Mouse (Mus musculus): ENCODE results near the gene Gm11541. TPM values are rescaled to one million over a fixed set of nuclear protein-coding genes. Genes with fewer than 3 reads are reported as not detected.
"Not testable (repeated sequence)": the region's sequence is repeated elsewhere in the genome, so short reads cannot be mapped to it uniquely, and the experiment has no call there.

Gm11541 gene
- polyA plus RNA-seq, 1 experiment from 2014 or later, result 1.4 TPM

DNA sequence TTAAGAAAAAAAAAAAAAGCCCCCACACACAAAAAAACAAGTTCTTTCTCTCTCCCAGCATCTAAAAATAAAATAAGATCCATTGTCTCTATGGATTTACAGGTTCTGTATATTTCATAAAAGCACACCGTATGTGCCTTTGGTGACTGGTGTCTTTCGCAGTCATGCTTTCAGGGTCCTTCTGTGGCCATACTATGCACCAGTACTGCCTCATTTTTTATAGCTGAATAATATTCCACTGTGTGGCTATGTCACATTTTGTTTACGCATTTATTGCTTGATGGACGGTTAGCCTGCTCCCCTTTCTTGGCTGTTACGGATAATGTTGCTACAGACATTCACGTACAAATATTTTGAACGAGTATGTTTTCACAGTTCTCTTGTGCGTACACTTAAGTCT, 51.3 kb downstream of the Gm11541 start:
- DNase-seq (ENCODE audit: low spot score) (no peak), ATAC-seq (replicated peaks; ENCODE audit: low FRiP score, low read depth) (no peak)
- no peaks in the 10 kb centered on the region for H3K9me3 ChIP-seq (replicated peaks; ENCODE audit: low read length)
- peak overlapping the region; percentile 73 for H3K4me3 ChIP-seq (replicated peaks; ENCODE audit: low read depth, low read length)
- H3K36me3 ChIP-seq (ENCODE audit: insufficient read depth, low read length), result peaks cover 5% of the 10 kb centered on the region; the same call in 1 of the 2 replicates
- no peak overlapping the region for H3K27ac ChIP-seq
- H3K9ac ChIP-seq (ENCODE audit: low read depth, low read length), result 0 out of 2 replicates have a peak overlapping the region, but pooled peaks have one; percentile 78
- TF ChIP-seq CTCF (IDR thresholded peaks at IDR 0.05; ENCODE audit: low read depth), result no peak
- 0 out of 2 replicates have a peak, but pooled peaks cover 6% of the 10 kb centered on the region for H3K4me1 ChIP-seq (replicated peaks; ENCODE audit: insufficient read depth, low read length)
- no peaks in the 10 kb centered on the region for H3K27me3 ChIP-seq (ENCODE audit: insufficient read depth, low read length)
- H3K4me2 ChIP-seq (ENCODE audit: low read length), result peak overlapping the region; percentile 65
- WGBS, result 46% methylated on average over 8 of the region's 8 CpGs

DNA sequence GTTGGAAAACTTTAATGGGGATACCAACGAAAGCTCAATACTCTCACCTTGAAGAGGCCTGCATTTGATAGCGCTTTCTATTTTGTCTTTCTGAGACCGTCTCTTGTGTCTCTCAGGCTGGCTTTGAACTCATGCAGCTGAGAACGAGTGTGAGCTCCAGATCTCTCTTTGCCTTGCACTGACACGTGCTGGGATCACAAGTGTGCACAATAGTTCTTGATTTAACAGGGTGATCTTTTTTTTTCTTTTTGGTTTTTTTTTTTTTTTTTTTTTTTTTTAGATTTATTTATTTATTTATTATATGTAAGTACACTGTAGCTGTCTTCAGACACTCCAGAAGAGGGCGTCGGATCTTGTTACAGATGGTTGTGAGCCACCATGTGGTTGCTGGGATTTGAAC, 53.1 kb downstream of the Gm11541 start:
- not testable (repeated sequence) for DNase-seq (ENCODE audit: low spot score); H3K27ac ChIP-seq; H3K9me3 ChIP-seq (replicated peaks; ENCODE audit: low read length); ATAC-seq (replicated peaks; ENCODE audit: low FRiP score, low read depth); H3K4me2 ChIP-seq (ENCODE audit: low read length); H3K4me3 ChIP-seq (replicated peaks; ENCODE audit: low read depth, low read length); H3K4me1 ChIP-seq (replicated peaks; ENCODE audit: insufficient read depth, low read length); H3K27me3 ChIP-seq (ENCODE audit: insufficient read depth, low read length); H3K9ac ChIP-seq (ENCODE audit: low read depth, low read length)
- H3K36me3 ChIP-seq (ENCODE audit: insufficient read depth, low read length), result 0 out of 2 replicates have a peak, but pooled peaks cover 13% of the 10 kb centered on the region
- 94% methylated on average over 5 of the region's 7 CpGs for WGBS

- DNase-seq (ENCODE audit: low spot score), result no peak
- no peak for TF ChIP-seq CTCF (IDR thresholded peaks at IDR 0.05; ENCODE audit: low read depth)
These were observed 57.8 kb downstream of the Gm11541 start for GRCm38 (mm10) chr11:94646457-94646856.

More at GRCm38 (mm10) chr11:94646457-94646856, 57.8 kb downstream of the Gm11541 start:
- H3K4me1 ChIP-seq (replicated peaks; ENCODE audit: insufficient read depth, low read length), result no peaks in the 10 kb centered on the region
- H3K9ac ChIP-seq (ENCODE audit: low read depth, low read length), result no peak overlapping the region
- no peak overlapping the region for H3K4me3 ChIP-seq (replicated peaks; ENCODE audit: low read depth, low read length)
- 94% methylated on average over 4 of the region's 4 CpGs for whole genome bisulfite sequencing
- H3K27ac ChIP-seq, result no peak overlapping the region
- H3K36me3 ChIP-seq (ENCODE audit: insufficient read depth, low read length), result peaks cover 45% of the 10 kb centered on the region
- no peaks in the 10 kb centered on the region for H3K9me3 ChIP-seq (replicated peaks; ENCODE audit: low read length)
- H3K27me3 ChIP-seq (ENCODE audit: insufficient read depth, low read length), result no peaks in the 10 kb centered on the region
- no peak overlapping the region for H3K4me2 ChIP-seq (ENCODE audit: low read length)
- ATAC-seq (replicated peaks; ENCODE audit: low FRiP score, low read depth), result no peak

Other genes starting within 250 kb of the Gm11541 start
- 4.4 and 5.2 TPM in 2 replicates for gene Cacna1g, start 230.3 kb downstream of the Gm11541 start, polyA plus RNA-seq (2015; fragmentation: Nextera tagmentation; extraction: Ambion mirVana)
- 0.40 TPM in 1 of 2 replicates, not detected in the other for gene Spata20, start 218.3 kb downstream of the Gm11541 start, polyA plus RNA-seq (2015; fragmentation: Nextera tagmentation; extraction: Ambion mirVana)
- gene Epn3, start 204.5 kb downstream of the Gm11541 start, polyA plus RNA-seq (2015; fragmentation: Nextera tagmentation; extraction: Ambion mirVana), result 34.7 and 37.5 TPM in 2 replicates
- gene Mycbpap, start 182.8 kb downstream of the Gm11541 start, polyA plus RNA-seq (2015; fragmentation: Nextera tagmentation; extraction: Ambion mirVana), result 3.2 and 3.5 TPM in 2 replicates
- 4.0 and 5.6 TPM in 2 replicates for gene Rsad1, start 155.2 kb downstream of the Gm11541 start, polyA plus RNA-seq (2015; fragmentation: Nextera tagmentation; extraction: Ambion mirVana)
- gene Chad, start 139.5 kb downstream of the Gm11541 start, polyA plus RNA-seq (2015; fragmentation: Nextera tagmentation; extraction: Ambion mirVana), result 0.41 and 0.50 TPM in 2 replicates
- gene Acsf2, start 102.6 kb downstream of the Gm11541 start, polyA plus RNA-seq (2015; fragmentation: Nextera tagmentation; extraction: Ambion mirVana), result 6.6 and 7.0 TPM in 2 replicates
- gene Lrrc59, start 74.7 kb downstream of the Gm11541 start, polyA plus RNA-seq (2015; fragmentation: Nextera tagmentation; extraction: Ambion mirVana), result 119 and 135 TPM in 2 replicates
- 135 and 144 TPM in 2 replicates for gene Mrpl27, start 50.7 kb downstream of the Gm11541 start, polyA plus RNA-seq (2015; fragmentation: Nextera tagmentation; extraction: Ambion mirVana)
- gene Eme1, start 50.5 kb downstream of the Gm11541 start, polyA plus RNA-seq (2015; fragmentation: Nextera tagmentation; extraction: Ambion mirVana), result 7.9 and 8.1 TPM in 2 replicates
- gene Xylt2, start 27.0 kb downstream of the Gm11541 start, polyA plus RNA-seq (2015; fragmentation: Nextera tagmentation; extraction: Ambion mirVana), result 18.4 and 21.4 TPM in 2 replicates
- gene Cdc34b, start 37.3 kb upstream of the Gm11541 start, polyA plus RNA-seq (2015; fragmentation: Nextera tagmentation; extraction: Ambion mirVana), result 0.26 and 0.28 TPM in 2 replicates
- not detected in 2 replicates for gene Tmem92, start 78.2 kb upstream of the Gm11541 start, polyA plus RNA-seq (2015; fragmentation: Nextera tagmentation; extraction: Ambion mirVana)
- gene Col1a1, start 231.7 kb upstream of the Gm11541 start, polyA plus RNA-seq (2015; fragmentation: Nextera tagmentation; extraction: Ambion mirVana), result 353 and 441 TPM in 2 replicates

Data from kidney, postnatal 0 days (tissue).